23 mouse cellular contexts compared by ENCODE assay signal in genomic region chr3:32621658-32622057, GRCm38 (mm10). TPM values are rescaled to one million over a fixed set of nuclear protein-coding genes. Genes with fewer than 3 reads are reported as not detected.
DNase-seq lines count a peak whose midpoint lies in the region; ATAC-seq and TF ChIP-seq lines count a peak whose summit lies in the region.
"Had no signal": no experiment of that assay in that cellular context is flagged by ENCODE, and none has a peak within 500 bp of the region (broad histone marks: within the 10 kb centered on the region; RNA-seq: fewer than 3 reads in every experiment).

No protein-coding gene starts in this region.

- peak overlapping the region; percentile 21 for H3K9ac ChIP-seq in MEL (ENCODE audit: control insufficient read depth, low read depth, low read length, poor library complexity, severe bottlenecking)
- no peak overlapping the region for H3K9ac ChIP-seq in kidney, embryonic 15.5 days
- H3K9ac ChIP-seq: embryonic facial prominence, embryonic 12.5 days; forebrain, embryonic 13.5 days; forebrain, embryonic 15.5 days had no signal

- H3K36me3 ChIP-seq in MEL (ENCODE audit: control insufficient read depth in 1 of 2, insufficient read depth in 2 of 2, low read length in 2 of 2): peaks cover 0 to 17% of the 10 kb centered on the region in 2 experiments; a peak in 2 of 4 replicates
- no peaks in the 10 kb centered on the region for H3K36me3 ChIP-seq in kidney, embryonic 15.5 days
- H3K36me3 ChIP-seq: embryonic facial prominence, embryonic 10.5 days; embryonic facial prominence, embryonic 12.5 days; forebrain, embryonic 15.5 days; G1E had no signal

- TF ChIP-seq RAD21 in MEL (IDR thresholded peaks at IDR 0.05; ENCODE audit: low read depth, low read length): no peak

- no peak for TF ChIP-seq CTCF in MEL (IDR thresholded peaks at IDR 0.05 in 2 of 3, conservative IDR thresholded peaks at IDR 0.05 in 1 of 3; ENCODE audit: control insufficient read depth in 1 of 3, insufficient read depth in 1 of 3, low read depth in 2 of 3, low read length in 3 of 3, poor library complexity in 1 of 3, severe bottlenecking in 1 of 3)

- no peak overlapping the region for H3K4me2 ChIP-seq in kidney, embryonic 15.5 days
- H3K4me2 ChIP-seq: embryonic facial prominence, embryonic 12.5 days; forebrain, embryonic 13.5 days; forebrain, embryonic 15.5 days had no signal

- no peaks in the 10 kb centered on the region; the same call in 1 of the 2 replicates for H3K79me2 ChIP-seq in MEL (ENCODE audit: control insufficient read depth, insufficient read depth, low read length, poor library complexity)

- TF ChIP-seq EP300 in MEL (IDR thresholded peaks at IDR 0.05; ENCODE audit: low read depth in 1 of 2, low read length in 2 of 2): peak; percentile 65 to 73; a peak in 3 of 4 replicates

- TF ChIP-seq POLR2A in MEL (IDR thresholded peaks at IDR 0.05; ENCODE audit: control insufficient read depth in 1 of 2, insufficient read depth in 1 of 2, low read depth in 1 of 2, low read length in 2 of 2, poor library complexity in 1 of 2): no peak

- no peaks in the 10 kb centered on the region for H3K27me3 ChIP-seq in MEL (ENCODE audit: control insufficient read depth in 1 of 2, insufficient read depth in 2 of 2, low read length in 2 of 2)
- no peaks in the 10 kb centered on the region for H3K27me3 ChIP-seq in kidney, embryonic 15.5 days
- H3K27me3 ChIP-seq: CH12.LX; embryonic facial prominence, embryonic 12.5 days; forebrain, embryonic 13.5 days; forebrain, embryonic 15.5 days had no signal

- 79% methylated on average over 1 of the region's 1 CpGs for WGBS in kidney, embryonic 15.5 days

- ATAC-seq in common myeloid progenitor, adult 5-6 weeks (replicated peaks; ENCODE audit: low read depth, poor library complexity, severe bottlenecking): peak; percentile 52
- no peak for ATAC-seq in kidney, embryonic 15.5 days (replicated peaks; ENCODE audit: low FRiP score)
- no peak; the same call in 1 of the 2 replicates for ATAC-seq in megakaryocyte progenitor cell, adult 5-6 weeks (replicated peaks; ENCODE audit: poor library complexity)
- ATAC-seq: activated CD4-positive, CD25-positive, alpha-beta regulatory T cell, adult 4 months; CD4-positive, CD25-positive, alpha-beta regulatory T cell, adult 4 months; forebrain, embryonic 13.5 days; forebrain, embryonic 15.5 days; Patski had no signal

- H3K4me1 ChIP-seq in MEL (ENCODE audit: control insufficient read depth in 1 of 2, insufficient read depth in 2 of 2, low read length in 2 of 2): peaks cover 12 to 13% of the 10 kb centered on the region in 2 experiments
- H3K4me1 ChIP-seq in kidney, embryonic 15.5 days: peaks cover 6% of the 10 kb centered on the region; the same call in 1 of the 2 replicates
- H3K4me1 ChIP-seq: embryonic facial prominence, embryonic 12.5 days; forebrain, embryonic 13.5 days had no signal

- H3K4me3 ChIP-seq in MEL (ENCODE audit: control insufficient read depth in 1 of 2, insufficient read depth in 1 of 2, low read depth in 2 of 2, low read length in 2 of 2): peak overlapping the region; percentile 4 to 11; a peak in 1 of 4 replicates
- H3K4me3 ChIP-seq in kidney, embryonic 15.5 days (replicated peaks): no peak overlapping the region
- H3K4me3 ChIP-seq: embryonic facial prominence, embryonic 10.5 days; embryonic facial prominence, embryonic 12.5 days; forebrain, embryonic 13.5 days; forebrain, embryonic 15.5 days had no signal

- no peaks in the 10 kb centered on the region for H3K9me3 ChIP-seq in MEL (replicated peaks; ENCODE audit: insufficient read depth, low read length)
- no peaks in the 10 kb centered on the region for H3K9me3 ChIP-seq in kidney, embryonic 15.5 days (replicated peaks)
- H3K9me3 ChIP-seq: embryonic facial prominence, embryonic 10.5 days; embryonic facial prominence, embryonic 12.5 days; forebrain, embryonic 13.5 days; forebrain, embryonic 15.5 days; G1E had no signal

- peak; percentile 66 for DNase-seq in A20 (ENCODE audit: low read depth, low spot score)
- peak; percentile 84 for DNase-seq in MEL (ENCODE audit: low read depth, low spot score)
- DNase-seq in kidney, adult 8-10 months: no peak
- DNase-seq: adrenal gland, adult 8-10 months; adrenal gland, postnatal 14 days; adrenal gland, postnatal 36 days; cerebellum, adult 18-20 months; cerebellum, adult 8-10 months; cerebellum, adult 9-11 months; cerebellum, postnatal 14 days; cerebellum, postnatal 36 days had no signal

- H3K27ac ChIP-seq in MEL (ENCODE audit: control insufficient read depth, low read depth, low read length): peak overlapping the region; percentile 83
- no peak overlapping the region for H3K27ac ChIP-seq in kidney, embryonic 15.5 days
- H3K27ac ChIP-seq: embryonic facial prominence, embryonic 10.5 days; embryonic facial prominence, embryonic 12.5 days; forebrain, embryonic 13.5 days; forebrain, embryonic 15.5 days had no signal

TF ChIP-seq in MEL, 35 proteins besides CTCF, POLR2A, EP300 and RAD21:
- TF ChIP-seq MAZ (IDR thresholded peaks at IDR 0.05; ENCODE audit: low read depth, low read length) (no peak), MXI1 (IDR thresholded peaks at IDR 0.05; ENCODE audit: low read depth, low read length) (no peak), USF1 (IDR thresholded peaks at IDR 0.05; ENCODE audit: low read depth, low read length) (no peak), CHD2 (IDR thresholded peaks at IDR 0.05; ENCODE audit: low read length) (no peak), MEF2A (IDR thresholded peaks at IDR 0.05; ENCODE audit: extremely low read depth, insufficient replicate concordance, low read depth, low read length, poor library complexity, severe bottlenecking) (no peak), SIN3A (IDR thresholded peaks at IDR 0.05; ENCODE audit: low read length) (peak; percentile 40; the same call in 1 of the 2 replicates), JUND (IDR thresholded peaks at IDR 0.05; ENCODE audit: low read depth, low read length) (no peak), TCF12 (IDR thresholded peaks at IDR 0.05; ENCODE audit: low read depth, low read length) (peak; percentile 21; the same call in 1 of the 2 replicates), HCFC1 (IDR thresholded peaks at IDR 0.05; ENCODE audit: low read depth, low read length) (0 out of 2 replicates have a peak, but pooled peaks have one; percentile 35), BHLHE40 (IDR thresholded peaks at IDR 0.05; ENCODE audit: borderline replicate concordance, low read depth, low read length) (no peak), ZNF384 (IDR thresholded peaks at IDR 0.05; ENCODE audit: low read depth, low read length) (no peak), GATA1 (IDR thresholded peaks at IDR 0.05; ENCODE audit: low read depth, low read length) (peak; percentile 18), KAT2A (conservative IDR thresholded peaks at IDR 0.05; ENCODE audit: low read depth, low read length) (no peak), GABPA (IDR thresholded peaks at IDR 0.05; ENCODE audit: low read depth, low read length) (no peak), SMC3 (IDR thresholded peaks at IDR 0.05; ENCODE audit: low read depth, low read length) (no peak), ETS1 (IDR thresholded peaks at IDR 0.05; ENCODE audit: low read depth, low read length) (peak; percentile 55; the same call in 1 of the 2 replicates), MYB (IDR thresholded peaks at IDR 0.05; ENCODE audit: low read depth, low read length) (no peak), POLR2AphosphoS2 (IDR thresholded peaks at IDR 0.05; ENCODE audit: low read length) (no peak), ZKSCAN1 (IDR thresholded peaks at IDR 0.05; ENCODE audit: low read depth, low read length) (no peak), E2F4 (IDR thresholded peaks at IDR 0.05; ENCODE audit: borderline replicate concordance, low read depth, low read length) (no peak), RCOR1 (IDR thresholded peaks at IDR 0.05; ENCODE audit: low read depth, low read length) (peak; percentile 47; the same call in 1 of the 2 replicates), ZC3H11A (IDR thresholded peaks at IDR 0.05; ENCODE audit: low read depth, low read length) (no peak), MAFK (IDR thresholded peaks at IDR 0.05; ENCODE audit: borderline replicate concordance, low read depth, low read length) (no peak), USF2 (IDR thresholded peaks at IDR 0.05; ENCODE audit: borderline replicate concordance in 1 of 2, insufficient read depth in 1 of 2, low read depth in 1 of 2, low read length in 2 of 2) (no peak), POLR2AphosphoS5 (IDR thresholded peaks at IDR 0.05; ENCODE audit: borderline replicate concordance, low read depth, low read length) (no peak), CHD1 (IDR thresholded peaks at IDR 0.05; ENCODE audit: low read depth, low read length) (peak; percentile 46; the same call in 1 of the 2 replicates), NELFE (IDR thresholded peaks at IDR 0.05; ENCODE audit: low read depth, low read length) (peak; percentile 40; the same call in 1 of the 2 replicates), NRF1 (IDR thresholded peaks at IDR 0.05; ENCODE audit: insufficient read depth, low read depth, low read length, poor library complexity, severe bottlenecking) (no peak), TAL1 (IDR thresholded peaks at IDR 0.05; ENCODE audit: low read length) (no peak), ZMIZ1 (IDR thresholded peaks at IDR 0.05; ENCODE audit: low read depth, low read length) (no peak), UBTF (IDR thresholded peaks at IDR 0.05; ENCODE audit: borderline replicate concordance, insufficient read depth, low read depth, low read length) (no peak), TBP (IDR thresholded peaks at IDR 0.05; ENCODE audit: low read depth, low read length) (peak; percentile 66), ELF1 (IDR thresholded peaks at IDR 0.05; ENCODE audit: low read depth, low read length) (no peak), MYC (IDR thresholded peaks at IDR 0.05; ENCODE audit: low read depth, low read length) (no peak), MAX (IDR thresholded peaks at IDR 0.05; ENCODE audit: low read length) (no peak)

RNA-seq across cellular contexts. Expression of gene Gnb4, which starts 5.3 kb away (rescaled TPM):
- total RNA-seq in MEL (2012; rRNA removed): 61.2 and 62.4 TPM in 2 replicates
- polyA plus RNA-seq in MEL (2012; ENCODE audit: insufficient read depth in 1 of 2, insufficient read length in 2 of 2, low read depth in 1 of 2, low replicate concordance in 2 of 2, missing spikeins in 1 of 2): 10 to 100 TPM in 1 of 2 experiments, not detected in 1; 49.5 TPM
- 28.6 and 32.8 TPM in 2 replicates for total RNA-seq in common myeloid progenitor, adult 5-6 weeks (2017)
- polyA plus RNA-seq in kidney, embryonic 15.5 days (2015; fragmentation: Nextera tagmentation; extraction: Ambion mirVana): 51.0 and 54.4 TPM in 2 replicates
- 2.1 and 8.3 TPM in 2 replicates for total RNA-seq in megakaryocyte progenitor cell, adult 5-6 weeks (2015)
- 3.0 and 13.7 TPM in 2 replicates for total RNA-seq in megakaryocyte progenitor cell, adult 5-6 weeks (2017)

Comparison
In these comparisons a context has a peak if more than half of its experiments do, and no peak if none do; other contexts are left out.
1. DNase-seq: peak in A20 (single experiment) and MEL (single experiment); none in kidney, adult 8-10 months (0 of 2).